Mouse (Mus musculus) gastrocnemius, adult 2 months (tissue): Measurements from ENCODE around the gene Wnt1. TPM values are rescaled to one million over a fixed set of nuclear protein-coding genes. Genes with fewer than 3 reads are reported as not detected.
A peak's percentile ranks its signal among the peaks of the same experiment; 100 is the strongest.

Experiments
- DNase-seq: peaks from one replicate; pipeline ENCODE4 v3.0.0; 2022
- H3K27ac ChIP-seq: fragments of 200-600 bp; 2 replicates; pipeline ENCODE4 v1.8.1; 2022; ENCODE audit warnings: mild to moderate bottlenecking
- H3K4me3 ChIP-seq: fragments of 200-600 bp; 2 replicates; pipeline ENCODE4 v1.8.1; 2022; ENCODE audit warnings: mild to moderate bottlenecking, moderate library complexity
- CTCF ChIP-seq: fragments of 200-600 bp; IDR thresholded peaks from 2 replicates; pipeline ENCODE4 v1.8.1; 2022; ENCODE audit warnings: antibody characterized with exemption, mild to moderate bottlenecking, moderate library complexity
- intact Hi-C: fragments of 180-260 bp; cut with DNase I; formaldehyde crosslinking; loops from one replicate; pipeline ENCODE4 v1.15.1; 2025
- total RNA-seq, 2 experiments: library from RNA; stranded (reverse); gene quantifications; 2 replicates each; pipeline ENCODE4 v1.2.3; 2021

Gene Wnt1
- total RNA-seq, 2 experiments from 2014 or later = 0.08 TPM; not detected in 1

DNA sequence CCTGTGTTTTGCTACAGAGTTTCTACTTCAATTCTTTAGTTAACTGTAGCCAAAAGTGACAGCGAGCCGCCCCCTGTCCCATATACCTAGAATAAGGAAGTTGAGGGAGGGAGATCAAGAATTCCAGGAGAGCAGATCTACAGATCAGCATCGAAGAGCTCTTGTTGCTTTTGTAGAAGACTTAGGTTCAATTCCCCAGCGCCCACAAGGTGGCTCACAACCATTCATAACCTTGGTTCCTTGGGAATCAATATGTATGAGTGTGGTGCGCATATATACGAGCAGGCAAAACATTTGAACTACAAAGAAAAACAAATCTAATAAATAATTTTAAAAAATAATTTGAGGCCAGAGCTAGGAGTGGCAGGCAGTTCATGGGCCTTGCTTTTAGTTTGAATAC is 8.5 kb upstream of the Wnt1 start:
- intact Hi-C loops = no loop called here

DNA sequence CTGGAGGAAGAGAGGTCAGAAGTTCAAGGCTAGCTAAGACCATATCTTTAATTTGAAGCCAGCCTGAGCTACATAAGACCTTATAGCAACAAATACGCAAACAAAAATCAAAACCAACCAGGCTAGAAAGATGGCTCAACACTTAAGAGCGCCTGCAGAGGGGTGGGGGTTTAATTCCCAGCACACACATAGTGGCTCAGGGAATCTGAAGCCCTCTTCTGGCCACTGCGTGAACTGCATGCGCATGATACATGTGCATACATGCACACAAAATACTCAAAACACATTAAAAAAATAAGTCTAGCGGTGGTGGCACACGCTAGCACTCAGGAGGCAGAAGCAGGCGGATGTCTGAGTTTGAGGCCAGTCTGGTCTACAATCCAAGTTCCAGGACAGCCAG is 3.9 kb upstream of the Wnt1 start:
- Histone ChIP-seq H3K27ac (no peak overlapping the region), H3K4me3 (no peak overlapping the region)
- intact Hi-C loops = no loop called here
- DNase-seq = no peak
- TF ChIP-seq CTCF = peak; percentile 56

More for the DNA sequence above, 8.5 kb upstream of the Wnt1 start:
- H3K4me3 ChIP-seq = no peak overlapping the region
- no peak for TF ChIP-seq CTCF
- DNase-seq = no peak
- H3K27ac ChIP-seq = no peak overlapping the region

DNA sequence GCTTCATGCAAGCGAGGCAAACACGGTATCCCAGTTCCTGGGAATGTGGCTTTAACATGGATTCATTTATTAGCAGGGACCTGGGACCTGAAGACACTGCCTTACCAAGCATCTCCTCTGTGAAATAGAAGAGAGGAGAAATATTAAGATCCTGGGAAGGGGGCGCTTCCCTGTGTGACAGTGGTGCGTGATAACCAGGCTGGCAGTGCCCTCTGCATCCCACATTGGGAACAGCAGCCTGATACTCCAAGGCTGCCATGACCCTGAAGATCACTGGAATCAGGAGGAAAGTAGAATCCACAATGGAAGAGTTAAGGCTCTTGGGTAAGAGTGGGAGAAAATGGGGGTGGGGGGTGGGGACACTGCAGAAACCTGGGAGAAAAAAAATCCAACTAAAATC is 1.7 kb upstream of the Wnt1 start:
- H3K4me3 ChIP-seq = no peak overlapping the region
- DNase-seq = no peak
- H3K27ac ChIP-seq = no peak overlapping the region
- peak; percentile 18; the same call in 1 of the 2 replicates for TF ChIP-seq CTCF
- intact Hi-C loops = no loop called here

DNA sequence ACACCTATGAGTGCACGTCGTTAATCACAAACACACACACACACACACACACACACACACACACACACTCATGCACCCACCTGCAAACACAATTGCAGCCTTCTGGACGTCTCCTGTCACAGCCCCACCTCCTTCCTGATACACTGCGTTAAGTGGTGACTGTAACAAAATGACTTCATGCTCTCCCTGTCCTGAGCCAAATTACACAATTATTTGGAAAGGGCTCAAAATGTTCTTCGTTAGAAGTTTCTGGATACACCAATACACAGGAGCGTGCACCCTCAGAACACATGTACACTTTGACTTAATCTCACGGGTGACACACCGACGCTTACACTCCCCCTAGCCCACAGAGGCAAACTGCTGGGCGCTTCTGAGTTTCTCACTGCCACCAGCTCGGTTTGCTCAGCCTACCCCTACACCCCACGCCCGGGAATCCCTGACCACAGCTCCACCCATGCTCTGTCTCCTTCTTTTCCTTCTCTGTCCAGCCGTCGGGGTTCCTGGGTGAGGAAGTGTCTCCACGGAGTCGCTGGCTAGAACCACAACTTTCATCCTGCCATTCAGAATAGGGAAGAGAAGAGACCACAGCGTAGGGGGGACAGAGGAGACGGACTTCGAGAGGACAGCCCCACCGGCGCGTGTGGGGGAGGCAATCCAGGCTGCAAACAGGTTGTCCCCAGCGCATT is 541 bp upstream of the Wnt1 start:
- Histone ChIP-seq H3K27ac (no peak overlapping the region), H3K4me3 (peak overlapping the region; percentile 41)
- no peak for DNase-seq
- intact Hi-C loops = no loop called here
- no peak for TF ChIP-seq CTCF

DNA sequence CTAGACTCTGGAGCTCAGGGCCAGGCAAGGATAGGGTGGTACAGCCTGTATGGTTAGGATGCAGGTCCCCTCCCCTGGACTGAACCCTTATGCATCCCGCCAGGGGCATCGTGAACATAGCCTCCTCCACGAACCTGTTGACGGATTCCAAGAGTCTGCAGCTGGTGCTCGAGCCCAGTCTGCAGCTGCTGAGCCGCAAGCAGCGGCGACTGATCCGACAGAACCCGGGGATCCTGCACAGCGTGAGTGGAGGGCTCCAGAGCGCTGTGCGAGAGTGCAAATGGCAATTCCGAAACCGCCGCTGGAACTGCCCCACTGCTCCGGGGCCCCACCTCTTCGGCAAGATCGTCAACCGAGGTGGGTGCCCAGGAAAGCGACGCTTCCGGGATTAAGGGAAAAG is 1.1 kb downstream of the Wnt1 start:
- DNase-seq = no peak
- Histone ChIP-seq H3K27ac (no peak overlapping the region), H3K4me3 (peak overlapping the region; percentile 64)
- intact Hi-C loops = no loop called here
- no peak for TF ChIP-seq CTCF

DNA sequence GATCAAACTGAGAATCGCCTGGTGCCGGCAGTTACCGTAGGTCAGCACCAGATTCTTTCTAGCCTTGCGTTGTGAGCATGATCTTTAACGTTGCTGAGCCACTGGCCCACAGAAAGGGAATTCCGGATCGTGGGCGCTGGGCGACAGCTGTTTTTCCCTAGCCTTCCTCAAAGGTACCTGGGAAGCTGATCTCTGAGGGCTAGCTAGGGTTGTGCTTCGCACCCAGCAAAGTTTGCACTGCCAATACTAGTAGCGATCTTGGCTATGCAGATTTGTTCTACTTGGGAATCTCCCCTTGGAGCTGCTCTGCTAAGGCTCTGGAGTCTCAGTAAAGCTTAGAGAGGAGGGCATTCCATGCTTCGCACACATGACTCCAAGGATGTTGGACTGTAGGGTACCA is 1.6 kb downstream of the Wnt1 start:
- H3K27ac ChIP-seq = no peak overlapping the region
- intact Hi-C loops = no loop called here
- peak overlapping the region; percentile 64 for H3K4me3 ChIP-seq
- no peak for DNase-seq
- no peak for TF ChIP-seq CTCF

DNA sequence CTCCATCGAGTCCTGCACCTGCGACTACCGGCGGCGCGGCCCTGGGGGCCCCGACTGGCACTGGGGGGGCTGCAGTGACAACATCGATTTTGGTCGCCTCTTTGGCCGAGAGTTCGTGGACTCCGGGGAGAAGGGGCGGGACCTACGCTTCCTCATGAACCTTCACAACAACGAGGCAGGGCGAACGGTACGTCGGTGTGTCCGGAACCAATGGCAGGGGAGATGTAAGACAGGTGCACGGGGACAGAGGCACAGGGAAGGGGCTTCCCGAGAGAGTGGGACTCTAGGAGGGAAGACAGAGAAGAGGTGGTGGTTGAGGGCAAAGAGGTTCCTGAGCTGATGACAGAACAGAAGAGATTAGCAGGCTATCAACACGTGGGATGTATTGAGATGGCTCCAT is 2.1 kb downstream of the Wnt1 start:
- intact Hi-C loops = no loop called here
- peak overlapping the region; percentile 11 for H3K4me3 ChIP-seq

DNA sequence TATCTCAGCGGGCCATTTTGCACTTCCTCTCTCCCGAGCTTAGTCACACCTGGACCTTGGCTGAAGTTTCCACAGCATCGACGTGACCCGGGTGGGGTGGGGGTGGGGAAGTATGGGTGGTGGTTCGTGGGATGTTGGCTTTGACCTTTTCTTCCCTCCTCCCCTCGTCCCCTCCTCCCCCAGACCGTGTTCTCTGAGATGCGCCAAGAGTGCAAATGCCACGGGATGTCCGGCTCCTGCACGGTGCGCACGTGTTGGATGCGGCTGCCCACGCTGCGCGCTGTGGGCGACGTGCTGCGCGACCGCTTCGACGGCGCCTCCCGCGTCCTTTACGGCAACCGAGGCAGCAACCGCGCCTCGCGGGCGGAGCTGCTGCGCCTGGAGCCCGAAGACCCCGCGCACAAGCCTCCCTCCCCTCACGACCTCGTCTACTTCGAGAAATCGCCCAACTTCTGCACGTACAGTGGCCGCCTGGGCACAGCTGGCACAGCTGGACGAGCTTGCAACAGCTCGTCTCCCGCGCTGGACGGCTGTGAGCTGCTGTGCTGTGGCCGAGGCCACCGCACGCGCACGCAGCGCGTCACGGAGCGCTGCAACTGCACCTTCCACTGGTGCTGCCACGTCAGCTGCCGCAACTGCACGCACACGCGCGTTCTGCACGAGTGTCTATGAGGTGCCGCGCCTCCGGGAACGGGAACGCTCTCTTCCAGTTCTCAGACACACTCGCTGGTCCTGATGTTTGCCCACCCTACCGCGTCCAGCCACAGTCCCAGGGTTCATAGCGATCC is 2.8 kb downstream of the Wnt1 start:
- peak overlapping the region; percentile 33 for H3K4me3 ChIP-seq
- DNase-seq = no peak
- intact Hi-C loops = no loop called here
- no peak overlapping the region for H3K27ac ChIP-seq
- no peak for TF ChIP-seq CTCF

More for the DNA sequence above, 2.1 kb downstream of the Wnt1 start:
- no peak for TF ChIP-seq CTCF
- H3K27ac ChIP-seq = no peak overlapping the region
- no peak for DNase-seq

DNA sequence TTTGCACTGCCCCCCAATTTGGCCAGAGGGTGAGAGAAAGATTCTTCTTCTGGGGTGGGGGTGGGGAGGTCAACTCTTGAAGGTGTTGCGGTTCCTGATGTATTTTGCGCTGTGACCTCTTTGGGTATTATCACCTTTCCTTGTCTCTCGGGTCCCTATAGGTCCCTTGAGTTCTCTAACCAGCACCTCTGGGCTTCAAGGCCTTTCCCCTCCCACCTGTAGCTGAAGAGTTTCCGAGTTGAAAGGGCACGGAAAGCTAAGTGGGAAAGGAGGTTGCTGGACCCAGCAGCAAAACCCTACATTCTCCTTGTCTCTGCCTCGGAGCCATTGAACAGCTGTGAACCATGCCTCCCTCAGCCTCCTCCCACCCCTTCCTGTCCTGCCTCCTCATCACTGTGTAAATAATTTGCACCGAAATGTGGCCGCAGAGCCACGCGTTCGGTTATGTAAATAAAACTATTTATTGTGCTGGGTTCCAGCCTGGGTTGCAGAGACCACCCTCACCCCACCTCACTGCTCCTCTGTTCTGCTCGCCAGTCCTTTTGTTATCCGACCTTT is 3.6 kb downstream of the Wnt1 start:
- no peak overlapping the region for H3K4me3 ChIP-seq

DNA sequence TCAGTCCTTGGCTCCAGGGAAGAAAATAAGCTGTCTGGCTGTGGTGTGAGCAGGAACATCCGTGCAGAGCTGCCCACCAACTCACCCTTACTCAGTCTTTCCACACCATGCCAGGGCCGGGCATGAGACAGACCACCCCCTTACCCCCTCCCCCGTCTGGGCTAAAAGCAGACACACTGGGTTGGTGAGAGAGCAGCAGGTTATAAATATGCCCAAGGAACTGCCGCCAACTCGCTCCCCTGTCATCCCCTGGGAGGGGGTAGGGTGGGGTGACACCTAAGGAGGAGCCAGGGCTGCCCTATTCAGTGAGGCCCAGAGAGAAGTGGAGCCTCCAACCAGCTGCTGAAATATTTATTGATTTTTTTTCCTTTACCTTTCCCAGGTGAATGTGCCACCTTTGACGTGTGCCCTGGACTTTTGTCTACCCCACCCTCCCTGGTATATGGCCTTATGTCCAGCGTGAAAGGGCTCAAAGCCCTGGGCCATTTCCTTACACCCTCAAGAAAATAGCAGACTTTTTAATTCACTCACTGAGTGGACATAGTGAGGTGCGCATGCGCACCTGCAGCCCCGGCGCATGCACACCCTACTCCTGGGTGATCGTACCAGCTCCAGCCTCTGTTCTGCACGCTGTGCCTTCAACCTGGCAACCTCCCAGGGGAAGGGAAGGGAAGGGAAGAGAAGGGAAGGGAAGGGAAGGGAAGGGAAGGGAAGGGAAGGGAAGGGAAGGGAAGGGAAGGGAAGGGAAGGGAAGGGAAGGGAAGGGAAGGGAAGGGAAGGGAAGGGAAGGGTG is 7.3 kb downstream of the Wnt1 start:
- H3K4me3 ChIP-seq = peak overlapping the region; percentile 20; the same call in 1 of the 2 replicates
- no peak overlapping the region for H3K27ac ChIP-seq
- intact Hi-C loops = no loop called here
- no peak for TF ChIP-seq CTCF
- peak; percentile 50 for DNase-seq

More for the DNA sequence above, 3.6 kb downstream of the Wnt1 start:
- TF ChIP-seq CTCF = no peak
- no peak for DNase-seq
- intact Hi-C loops = no loop called here
- H3K27ac ChIP-seq = no peak overlapping the region

DNA sequence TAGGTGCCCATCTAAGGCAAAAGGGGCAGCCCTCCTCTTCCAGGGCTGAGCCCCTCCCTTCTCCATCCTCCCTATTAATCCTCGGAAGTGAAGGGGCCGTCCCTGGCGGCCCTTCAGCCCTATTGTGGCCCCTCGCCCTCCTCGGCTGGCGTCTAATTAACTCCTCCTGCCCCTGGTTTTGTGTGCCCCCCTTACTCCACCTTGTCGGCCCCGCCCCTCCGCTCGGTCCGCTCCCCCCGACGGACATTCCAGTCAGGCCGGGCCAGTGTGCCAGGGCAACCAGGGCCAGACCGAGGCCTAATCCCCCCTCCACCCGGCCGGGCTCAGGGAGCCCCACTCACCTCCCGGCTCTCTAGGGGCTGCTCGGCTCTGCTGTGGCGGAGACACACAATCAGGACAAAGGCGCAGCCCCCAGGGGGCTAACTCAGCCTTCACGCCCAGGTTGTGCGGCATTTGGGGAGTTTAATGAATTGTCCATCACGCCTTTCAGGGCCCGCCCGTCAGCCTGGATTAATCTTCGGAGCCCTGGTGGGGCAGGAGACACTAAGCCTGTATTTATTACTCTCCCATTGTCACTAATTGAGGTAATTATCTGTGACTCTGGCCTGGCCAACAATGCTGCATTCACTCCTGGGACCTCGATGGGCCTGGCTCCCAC is 8.3 kb downstream of the Wnt1 start:
- Histone ChIP-seq H3K4me3 (no peak overlapping the region), H3K27ac (no peak overlapping the region)
- no peak for TF ChIP-seq CTCF
- intact Hi-C loops = no loop called here
- DNase-seq = no peak

DNA sequence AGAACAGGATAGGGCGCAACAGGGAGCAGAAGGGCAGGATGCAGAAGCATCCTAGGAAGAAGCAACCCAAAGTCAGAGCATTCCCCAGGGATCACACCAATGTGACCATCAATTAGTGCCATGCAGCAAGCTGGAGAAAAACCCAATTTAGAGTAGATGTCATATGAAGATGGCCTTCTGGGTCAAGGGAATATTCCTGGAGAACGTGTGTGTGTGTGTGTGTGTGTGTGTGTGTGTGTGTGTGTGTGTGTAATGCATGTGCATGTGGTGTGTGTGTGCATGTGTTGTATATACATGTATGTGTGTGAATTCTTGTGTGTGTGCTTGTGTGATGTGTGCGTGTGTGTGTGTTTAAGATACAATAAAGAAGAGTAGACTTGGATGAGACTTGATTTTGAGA is 9.2 kb downstream of the Wnt1 start:
- Histone ChIP-seq H3K27ac (no peak overlapping the region), H3K4me3 (no peak overlapping the region)
- intact Hi-C loops = no loop called here
- TF ChIP-seq CTCF = no peak
- no peak for DNase-seq
